Mouse (Mus musculus): ENCODE data around the gene Sez6l.
A peak's percentile ranks its signal among the peaks of the same experiment; 100 is the strongest.

The Sez6l gene

DNA sequence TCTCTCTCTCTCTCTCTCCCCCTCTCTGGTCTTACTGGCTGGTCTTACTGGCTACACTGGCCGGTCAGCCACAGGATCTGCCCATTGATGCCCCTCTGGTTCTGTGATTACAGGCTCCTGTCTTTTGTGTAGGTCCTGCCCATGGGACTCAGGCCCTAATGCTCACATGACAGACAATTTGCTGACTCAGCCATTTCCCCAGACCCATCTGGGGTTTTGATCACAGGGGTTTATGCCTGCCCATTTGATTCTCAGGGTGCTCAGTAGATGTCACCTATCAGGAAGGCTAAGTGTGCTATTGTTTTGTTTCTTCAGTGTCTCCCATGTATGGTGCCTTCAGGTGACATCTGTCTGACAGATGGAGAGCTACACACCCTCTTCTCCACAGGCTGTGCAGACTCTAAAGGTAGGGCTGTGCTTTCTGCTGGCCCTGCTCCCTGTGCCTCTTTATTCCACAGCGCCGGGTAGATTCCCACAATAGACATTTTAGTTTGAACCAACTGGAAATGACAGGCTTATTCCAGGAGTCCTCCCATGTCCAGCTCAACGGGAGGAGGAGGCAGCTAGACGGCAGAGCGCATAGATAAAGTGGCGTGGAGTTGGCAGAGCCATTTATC is 80.1 kb downstream of the Sez6l start:
- no peak for DNase-seq (ENCODE audit: low read depth)

- DNase-seq (ENCODE audit: low read depth) = no peak
Observed at GRCm38 (mm10) chr5:112493492-112493891, 83.5 kb downstream of the Sez6l start.

- no peak for DNase-seq (ENCODE audit: low read depth)
Observed at GRCm38 (mm10) chr5:112491489-112491888, 85.5 kb downstream of the Sez6l start.

DNA sequence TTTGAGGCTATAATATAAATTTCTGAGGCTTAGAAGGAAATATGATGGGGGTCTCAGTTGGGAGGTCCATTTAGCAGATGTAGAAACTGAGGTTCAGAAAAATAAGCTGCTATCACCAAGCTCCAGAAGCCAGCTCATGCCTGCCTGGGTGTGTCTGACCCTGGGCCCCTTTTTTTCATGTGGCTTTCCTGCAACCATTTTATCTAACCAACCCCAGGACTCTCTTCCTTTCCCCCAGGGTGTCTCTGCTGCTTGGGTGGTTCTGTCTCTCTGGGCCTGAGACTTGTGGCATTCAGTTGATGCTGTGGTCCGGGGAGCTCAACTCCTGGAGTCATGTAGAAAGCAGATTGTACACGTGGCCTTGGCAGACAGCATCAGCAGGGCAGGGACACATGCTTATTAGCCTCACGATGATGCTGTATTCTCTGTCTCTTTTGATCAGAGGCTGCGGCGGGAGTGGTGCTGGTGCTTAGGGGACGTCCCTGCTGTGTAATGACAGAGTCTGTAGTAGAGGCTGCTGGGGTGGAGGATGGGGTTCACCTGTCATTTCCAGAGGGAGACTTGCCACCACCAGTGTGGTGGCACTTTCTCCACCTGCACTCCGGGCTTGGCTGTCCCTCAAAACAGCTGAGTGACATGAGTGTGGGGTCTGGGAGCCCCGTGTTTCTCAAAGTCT is 88.7 kb downstream of the Sez6l start:
- DNase-seq (ENCODE audit: low read depth) = peak; percentile 9

DNA sequence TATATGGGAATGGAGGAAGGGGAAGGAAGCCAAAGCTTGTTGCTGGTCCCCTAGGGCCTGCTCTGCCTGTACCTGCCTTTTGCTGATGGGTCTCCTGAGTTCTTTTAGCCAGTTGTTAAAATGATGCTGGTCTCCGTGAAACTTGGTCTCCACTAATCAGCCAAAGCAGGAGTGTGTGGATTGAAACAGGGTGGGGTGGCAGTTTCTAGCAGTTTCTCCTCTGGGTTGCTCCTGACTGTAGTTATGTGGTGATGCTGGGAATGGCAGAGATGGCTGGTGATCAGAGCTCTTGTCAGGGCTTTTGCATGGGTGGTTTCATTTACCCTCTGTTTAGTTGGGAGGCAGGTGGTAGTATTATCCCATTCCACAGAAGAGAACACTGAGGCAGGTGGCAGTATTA is 89.5 kb downstream of the Sez6l start:
- DNase-seq (ENCODE audit: low read depth) = no peak

- no peak for DNase-seq (ENCODE audit: low read depth)
Observed at GRCm38 (mm10) chr5:112486415-112486814, 90.6 kb downstream of the Sez6l start.

GRCm38 (mm10) chr5:112484924-112485715 is 91.9 kb downstream of the Sez6l start:
- DNase-seq (ENCODE audit: low read depth) = no peak

DNA sequence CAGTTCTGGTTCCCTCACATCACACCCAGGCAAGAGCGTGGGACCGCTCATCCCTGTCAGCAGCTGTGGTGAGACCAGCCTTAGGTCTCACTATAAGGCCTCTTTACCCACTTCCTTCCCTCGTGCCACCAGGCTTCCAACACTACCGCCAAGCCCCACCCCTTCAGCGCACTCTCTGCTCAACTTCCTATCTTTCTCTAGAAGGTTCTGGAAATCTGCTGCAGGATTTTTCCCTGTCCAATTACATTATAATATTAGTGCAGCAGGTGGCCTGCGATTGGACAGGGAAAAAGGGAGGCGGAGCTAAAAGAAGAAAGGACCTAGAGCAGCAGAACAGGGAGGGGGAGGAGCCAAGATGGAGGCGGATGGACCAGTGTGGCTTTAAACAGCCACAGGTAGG is 94.0 kb downstream of the Sez6l start:
- peak; percentile 21 for DNase-seq (ENCODE audit: low read depth)

- no peak for DNase-seq (ENCODE audit: low read depth)
Observed at GRCm38 (mm10) chr5:112482551-112482950, 94.4 kb downstream of the Sez6l start.

GRCm38 (mm10) chr5:112481946-112482410 is 95.0 kb downstream of the Sez6l start:
- DNase-seq (ENCODE audit: low read depth) = no peak

GRCm38 (mm10) chr5:112473453-112473852 is 103.5 kb downstream of the Sez6l start:
- DNase-seq (ENCODE audit: low read depth) = no peak

GRCm38 (mm10) chr5:112470144-112470543 is 106.8 kb downstream of the Sez6l start:
- DNase-seq (ENCODE audit: low read depth) = peak; percentile 37

GRCm38 (mm10) chr5:112468986-112469581 is 107.9 kb downstream of the Sez6l start:
- DNase-seq (ENCODE audit: low read depth) = no peak

DNA sequence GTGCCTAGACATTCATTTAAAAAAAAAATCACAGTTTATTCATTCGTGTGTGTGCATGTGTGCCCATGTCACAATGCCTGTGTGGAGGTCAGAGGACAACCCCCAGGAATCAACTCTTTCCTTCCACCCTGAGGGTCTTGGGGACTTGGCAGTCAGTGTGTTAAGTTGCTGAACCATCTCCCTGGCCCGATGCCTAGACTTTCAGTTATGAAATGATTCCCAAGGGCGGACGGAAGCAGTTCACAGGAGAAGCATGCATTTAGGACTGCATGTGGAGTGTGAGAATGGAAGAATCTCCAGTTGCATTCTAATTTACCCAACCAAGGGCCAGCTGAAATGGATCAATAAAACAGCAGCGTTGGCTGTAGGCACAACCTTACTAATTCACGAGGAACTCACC is 110.7 kb downstream of the Sez6l start:
- no peak for DNase-seq (ENCODE audit: low read depth)

GRCm38 (mm10) chr5:112459903-112460302 is 117.1 kb downstream of the Sez6l start:
- no peak for DNase-seq (ENCODE audit: low read depth)

DNA sequence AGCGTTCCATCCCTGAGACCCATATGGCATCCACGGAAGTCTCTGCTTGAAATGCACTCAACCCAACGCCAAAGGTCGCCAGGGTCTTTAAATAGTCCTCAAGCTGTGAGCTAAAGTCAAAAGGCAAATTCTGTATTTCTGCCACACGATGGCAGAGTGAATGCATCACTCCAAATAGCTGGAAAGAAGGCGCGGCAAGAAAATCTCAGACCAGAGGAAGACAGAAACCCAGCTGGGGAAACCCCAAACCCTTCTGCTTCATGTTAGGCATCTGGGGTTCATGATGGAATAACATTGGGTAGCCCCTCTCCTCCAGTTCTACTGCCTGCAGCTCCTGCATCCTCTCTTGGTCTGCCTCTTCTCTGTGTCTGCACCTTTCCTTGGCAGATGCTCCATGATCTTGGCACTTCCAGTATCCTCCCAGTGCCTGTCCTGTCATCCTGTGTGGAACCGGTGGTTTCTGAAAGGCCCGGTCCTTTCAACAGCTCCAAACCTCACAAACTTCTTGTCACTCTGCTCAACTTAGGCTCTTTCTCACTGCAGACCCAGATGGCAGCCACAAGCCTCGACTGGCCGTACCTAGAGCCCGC is 121.9 kb downstream of the Sez6l start:
- DNase-seq (ENCODE audit: low read depth) = no peak

GRCm38 (mm10) chr5:112453088-112453487 is 123.9 kb downstream of the Sez6l start:
- DNase-seq (ENCODE audit: low read depth) = no peak

DNA sequence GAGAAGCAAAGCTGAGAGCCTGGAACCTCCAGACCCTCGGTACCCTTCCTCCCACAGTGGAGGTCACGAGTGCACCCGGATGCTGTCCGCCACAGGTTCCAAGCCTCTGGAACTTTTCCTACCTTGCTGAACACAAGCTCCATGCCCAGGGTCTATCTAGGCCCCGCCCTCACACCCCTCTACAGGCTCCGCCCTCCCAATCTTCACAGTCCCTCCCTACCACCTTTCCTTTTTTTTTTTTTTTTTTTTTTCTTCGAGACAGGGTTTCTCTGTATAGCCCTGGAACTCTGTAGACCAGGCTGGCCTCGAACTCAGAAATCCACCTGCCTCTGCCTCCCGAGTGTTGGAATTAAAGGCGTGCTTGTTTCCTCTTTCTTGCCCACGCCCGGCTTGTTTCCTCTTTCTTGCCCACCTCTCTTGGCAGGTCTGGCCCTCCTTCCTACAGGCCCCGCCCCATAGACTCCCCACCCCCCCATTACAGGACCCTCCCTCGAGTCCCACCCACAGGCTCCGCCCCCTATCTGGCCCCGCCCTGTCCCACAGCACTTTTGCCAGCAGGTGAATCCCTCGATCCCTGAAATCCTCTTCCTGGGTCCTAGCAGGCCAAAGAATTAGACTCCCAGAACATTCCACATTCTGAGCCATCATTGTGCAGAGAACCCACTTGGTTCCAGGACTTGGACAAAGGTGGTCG is 128.1 kb downstream of the Sez6l start, which contains the start of gene Gm6588:
Gm6588 (plus strand) TSS at position 680 of the 694 bp plus-strand sequence.
- no peak for DNase-seq (ENCODE audit: low read depth)

DNA sequence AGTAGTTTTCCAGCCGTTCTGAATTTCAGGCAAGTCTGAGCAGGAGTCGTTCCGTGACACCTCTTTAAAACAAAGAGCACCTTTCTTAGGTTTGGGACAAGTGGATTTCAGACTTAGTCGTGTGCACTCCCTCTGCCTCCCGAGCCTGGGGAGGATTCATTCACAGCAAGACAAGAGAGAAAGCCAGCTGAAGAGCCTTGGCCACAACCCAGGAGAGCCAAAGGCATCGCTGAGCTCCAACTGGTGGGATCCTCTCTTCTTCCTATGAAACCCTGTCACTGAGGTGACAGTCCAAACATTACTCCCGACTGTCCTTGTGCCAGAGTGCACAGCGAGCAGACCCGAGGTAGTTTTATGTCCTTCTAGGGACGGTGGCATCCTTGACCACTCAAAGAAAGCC is 138.4 kb downstream of the Sez6l start:
- DNase-seq (ENCODE audit: low read depth) = no peak

DNA sequence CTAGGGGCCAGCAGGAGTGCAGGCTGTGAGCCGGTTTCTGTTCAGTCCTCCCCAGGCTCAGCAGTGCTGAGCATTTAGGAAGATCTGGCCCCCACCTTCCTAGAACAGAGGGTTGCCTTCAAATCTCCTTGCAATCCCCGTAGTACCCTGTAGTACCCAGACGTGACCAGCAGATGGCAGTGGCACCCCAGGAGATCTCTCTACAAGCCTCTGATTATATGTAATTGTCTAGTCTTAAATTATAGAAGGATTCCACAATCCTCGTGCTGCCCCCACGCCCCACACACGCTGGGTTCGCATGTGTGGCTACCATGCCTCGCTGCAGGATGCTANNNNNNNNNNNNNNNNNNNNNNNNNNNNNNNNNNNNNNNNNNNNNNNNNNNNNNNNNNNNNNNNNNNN is 144.0 kb downstream of the Sez6l start:
- peak; percentile 83 for DNase-seq (ENCODE audit: low read depth)

- DNase-seq (ENCODE audit: low read depth) = no peak
Observed at GRCm38 (mm10) chr5:112432033-112432432, 145.0 kb downstream of the Sez6l start.
